Mouse (Mus musculus): ENCODE data around the gene Scyl2.

Gene Scyl2

GRCm38 (mm10) chr10:89686139-89686808 is at the start of gene Scyl2:
Scyl2 (minus strand) TSS chr10:89686285.
- DNase-seq, result peak; percentile 98

- peak; percentile 95 to 96 for DNase-seq
Measured at GRCm38 (mm10) chr10:89732001-89732794, 46.1 kb upstream of the Scyl2 start, which contains the start of gene Actr6. Actr6 (minus strand) TSS chr10:89732295.

- DNase-seq, result peak; percentile 14 to 15
Measured at GRCm38 (mm10) chr10:89731341-89731740, 45.3 kb upstream of the Scyl2 start.

GRCm38 (mm10) chr10:89730386-89730785 is 44.3 kb upstream of the Scyl2 start:
- DNase-seq, result no peak

- no peak for DNase-seq
Measured at GRCm38 (mm10) chr10:89722247-89723195, 36.4 kb upstream of the Scyl2 start.

DNA sequence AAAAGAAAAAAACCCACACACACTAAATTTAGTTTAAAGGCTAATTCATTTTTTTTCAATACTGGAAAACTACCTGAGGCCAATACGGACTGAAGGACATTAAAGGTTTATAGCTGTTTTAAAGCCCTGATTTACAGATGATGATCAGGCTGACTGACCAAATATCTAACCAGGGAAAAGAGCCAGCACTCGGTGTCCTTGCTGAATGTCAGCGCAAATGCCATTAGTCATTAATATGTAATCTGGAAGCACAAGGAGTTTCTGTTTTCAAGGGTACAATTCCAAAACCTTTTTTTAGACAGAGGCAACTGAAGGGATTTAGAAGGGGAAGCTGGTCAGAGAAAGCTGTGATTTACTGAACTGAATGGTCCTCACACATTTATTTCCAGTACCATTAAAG is 34.7 kb upstream of the Scyl2 start:
- DNase-seq, result no peak

GRCm38 (mm10) chr10:89720252-89720651 is 34.2 kb upstream of the Scyl2 start:
- no peak for DNase-seq

DNA sequence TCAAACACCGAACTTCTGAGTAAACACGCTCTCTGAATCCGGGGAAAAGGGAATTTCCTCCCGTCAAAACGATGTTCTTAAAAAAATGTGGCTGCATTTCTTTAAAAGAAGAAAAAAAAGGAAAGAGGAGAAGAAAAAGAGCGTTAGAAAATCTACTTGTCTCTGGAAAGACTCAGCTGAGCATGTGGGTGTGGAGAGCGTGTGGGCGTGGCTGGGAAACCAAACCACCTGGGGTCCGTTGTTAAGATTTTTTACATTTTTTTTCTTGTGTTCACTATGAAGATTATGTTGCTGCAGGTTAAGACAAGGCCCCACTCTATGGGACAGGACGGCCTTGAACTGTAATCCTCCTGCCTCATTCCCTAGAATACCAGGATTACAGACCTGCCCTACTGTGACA is 28.8 kb upstream of the Scyl2 start:
- no peak for DNase-seq

- no peak for DNase-seq
Measured at GRCm38 (mm10) chr10:89708720-89709119, 22.6 kb upstream of the Scyl2 start.

GRCm38 (mm10) chr10:89707397-89707796 is 21.3 kb upstream of the Scyl2 start:
- DNase-seq, result no peak

- no peak for DNase-seq
Measured at GRCm38 (mm10) chr10:89703042-89703441, 17.0 kb upstream of the Scyl2 start.

- DNase-seq, result no peak
Measured at GRCm38 (mm10) chr10:89697956-89698355, 11.9 kb upstream of the Scyl2 start.

- peak; percentile 29 to 30 for DNase-seq
Measured at GRCm38 (mm10) chr10:89696270-89696669, 10.2 kb upstream of the Scyl2 start.

DNA sequence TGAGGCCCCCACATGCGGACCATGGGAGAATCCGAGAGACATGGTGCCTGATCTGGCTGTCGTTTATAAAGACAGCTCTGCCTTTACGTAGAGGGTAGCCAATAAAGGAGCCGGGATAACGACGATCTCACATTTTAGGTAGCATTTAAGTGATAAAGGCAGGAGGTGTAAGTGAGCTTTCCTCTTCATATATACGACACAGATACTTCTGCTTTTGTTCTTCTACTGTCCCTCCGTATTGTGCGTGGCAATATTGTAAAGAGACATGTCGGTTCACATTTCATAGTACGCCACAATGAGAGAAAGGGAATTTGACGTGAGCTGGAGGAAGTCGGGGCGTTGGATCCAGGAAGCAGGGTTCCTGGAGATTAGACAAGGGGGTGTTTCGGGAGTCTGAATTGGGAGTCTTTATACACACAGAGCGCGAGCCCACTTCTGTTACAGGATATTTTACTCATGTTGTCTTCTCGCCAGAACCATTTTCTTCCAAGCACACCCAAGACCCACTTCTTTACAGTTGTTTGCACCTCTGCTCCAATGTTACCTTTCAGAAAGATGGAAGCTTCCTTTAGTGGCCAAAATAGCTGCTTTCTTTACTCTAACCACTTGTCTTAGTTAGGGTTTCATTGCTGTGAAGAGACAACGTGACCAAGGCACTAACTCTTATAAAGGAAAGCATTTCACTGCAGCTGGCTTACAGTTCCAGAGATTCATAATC is 9.3 kb upstream of the Scyl2 start:
- no peak for DNase-seq

- no peak for DNase-seq
Measured at GRCm38 (mm10) chr10:89690021-89690420, 3.9 kb upstream of the Scyl2 start.

DNA sequence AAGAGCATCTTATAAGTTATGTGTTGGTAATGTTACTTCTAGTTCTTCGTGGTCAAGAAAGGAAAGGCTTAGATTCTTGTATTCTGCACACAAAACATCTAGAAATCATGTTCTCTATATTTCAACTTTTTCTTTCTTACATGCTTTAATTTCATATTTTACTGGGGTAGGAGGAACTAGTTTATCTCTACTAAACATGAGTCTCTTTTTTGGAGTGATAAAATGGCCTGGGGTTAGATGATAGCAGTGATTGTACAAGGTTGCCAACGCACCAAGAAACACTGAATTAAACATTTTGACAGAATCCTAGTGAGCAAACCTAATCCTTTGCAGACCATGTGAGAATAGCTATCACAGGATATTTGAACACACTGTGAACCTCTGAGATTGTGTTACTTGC is 1.4 kb upstream of the Scyl2 start:
- no peak for DNase-seq

DNA sequence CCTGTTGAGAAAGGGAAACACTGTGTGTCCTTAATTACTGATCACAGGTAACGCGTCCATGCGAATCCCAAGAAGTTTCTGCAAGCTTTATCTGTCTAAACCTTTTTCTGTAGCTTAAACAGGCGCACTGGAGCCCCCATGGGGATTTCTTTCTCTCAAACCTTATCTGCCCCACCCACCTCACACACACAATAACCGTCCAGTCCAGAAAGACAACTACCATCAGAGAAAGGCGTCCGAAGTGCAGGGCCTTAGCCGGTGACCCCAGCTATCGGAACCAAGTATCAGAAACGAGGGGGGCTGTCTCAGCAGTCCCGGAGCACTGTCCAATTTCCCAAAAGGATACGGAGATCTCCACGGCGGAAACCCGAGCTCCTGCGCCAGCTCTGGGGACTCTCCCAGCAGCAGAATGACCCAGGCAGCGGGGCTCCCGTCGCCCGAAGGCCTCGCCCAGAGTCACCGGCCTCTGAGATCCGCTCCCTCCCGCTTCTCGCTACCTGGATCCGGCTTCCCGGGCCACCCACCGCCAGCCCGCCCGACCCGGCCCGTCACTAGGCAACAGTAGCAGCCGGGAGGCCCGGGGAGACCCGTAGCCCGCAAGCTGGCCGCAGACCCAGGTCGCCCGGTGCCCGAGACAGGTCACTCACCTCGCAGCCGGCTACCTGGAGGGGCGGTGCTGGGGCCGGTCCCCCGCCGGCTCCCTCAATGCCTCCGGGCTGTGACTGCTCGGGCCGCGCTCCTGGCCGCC is 520 bp downstream of the Scyl2 start:
- peak in 1 of 2 experiments; percentile 66 for DNase-seq

GRCm38 (mm10) chr10:89682961-89683360 is 3.1 kb downstream of the Scyl2 start:
- no peak for DNase-seq

DNA sequence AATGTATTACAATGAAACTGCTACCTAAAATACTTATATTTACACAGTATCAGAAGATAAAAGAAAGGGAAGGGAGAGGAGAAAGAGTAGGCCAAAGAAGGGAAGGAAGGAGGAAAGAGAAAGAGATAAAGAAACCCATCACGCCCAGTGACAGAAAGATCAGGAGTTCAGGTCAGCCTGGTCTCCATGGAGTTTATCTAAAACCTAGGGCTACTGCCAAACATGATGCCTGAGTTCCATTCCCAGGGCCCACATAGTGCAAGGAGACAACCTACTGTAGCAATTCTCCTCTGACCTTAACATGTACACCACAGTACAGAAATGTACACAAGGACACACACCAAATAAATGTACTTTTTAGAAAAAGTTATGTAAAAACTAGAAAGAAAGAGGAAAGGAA is 3.9 kb downstream of the Scyl2 start:
- no peak for DNase-seq

GRCm38 (mm10) chr10:89681706-89682105 is 4.4 kb downstream of the Scyl2 start:
- DNase-seq, result no peak

GRCm38 (mm10) chr10:89680517-89680916 is 5.6 kb downstream of the Scyl2 start:
- DNase-seq, result no peak

DNA sequence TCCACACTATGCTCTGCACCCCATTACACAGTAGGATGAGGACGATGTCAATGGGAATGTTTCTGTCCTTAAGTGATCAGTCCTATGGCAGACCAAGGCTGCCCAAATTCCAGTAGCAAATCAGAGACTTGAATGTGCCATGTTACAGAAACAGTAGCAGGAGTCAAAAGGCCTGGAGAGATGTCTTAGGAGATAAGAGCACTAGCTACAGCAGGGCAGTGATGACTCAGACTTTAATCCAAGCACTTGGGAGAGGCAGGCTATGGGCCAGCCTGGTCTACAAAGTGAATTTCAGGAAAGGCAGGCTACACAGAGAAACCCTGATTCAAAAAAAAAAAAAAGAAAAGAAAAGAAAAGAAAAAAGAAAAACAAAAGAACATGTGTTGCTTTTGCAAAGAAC is 6.6 kb downstream of the Scyl2 start:
- DNase-seq, result no peak

Data from cerebellum, postnatal 14 days (tissue).